Mouse (Mus musculus) layer of hippocampus, adult 2 months (tissue): ENCODE data around the gene Tex46. TPM values are rescaled to one million over a fixed set of nuclear protein-coding genes. Genes with fewer than 3 reads are reported as not detected.

ENCODE experiments used
- DNase-seq, 2 experiments: peaks; one replicate each; pipeline ENCODE4 v3.0.0; 2022; ENCODE audit warnings: low spot score in 2 of 2
- H3K27ac ChIP-seq: fragments of 200-600 bp; 2 replicates; pipeline ENCODE4 v1.8.1; 2022
- H3K4me3 ChIP-seq: fragments of 200-600 bp; 2 replicates; pipeline ENCODE4 v1.8.1; 2022; ENCODE audit warnings: mild to moderate bottlenecking
- CTCF ChIP-seq: fragments of 200-600 bp; conservative IDR thresholded peaks from 2 replicates; pipeline ENCODE4 v1.8.1; 2022; ENCODE audit warnings: antibody characterized with exemption, mild to moderate bottlenecking, moderate library complexity
- microRNA-seq, 2 experiments: library from miRNA; unstranded; fragments of <30 nt; microRNA quantifications; one replicate each; pipeline ENCODE4 v1.2.0; 2021
- total RNA-seq, 2 experiments: library from RNA; stranded (reverse); gene quantifications; 2 replicates each; pipeline ENCODE4 v1.2.3; 2021

The Tex46 gene
- total RNA-seq, 2 experiments from 2014 or later, result not detected

DNA sequence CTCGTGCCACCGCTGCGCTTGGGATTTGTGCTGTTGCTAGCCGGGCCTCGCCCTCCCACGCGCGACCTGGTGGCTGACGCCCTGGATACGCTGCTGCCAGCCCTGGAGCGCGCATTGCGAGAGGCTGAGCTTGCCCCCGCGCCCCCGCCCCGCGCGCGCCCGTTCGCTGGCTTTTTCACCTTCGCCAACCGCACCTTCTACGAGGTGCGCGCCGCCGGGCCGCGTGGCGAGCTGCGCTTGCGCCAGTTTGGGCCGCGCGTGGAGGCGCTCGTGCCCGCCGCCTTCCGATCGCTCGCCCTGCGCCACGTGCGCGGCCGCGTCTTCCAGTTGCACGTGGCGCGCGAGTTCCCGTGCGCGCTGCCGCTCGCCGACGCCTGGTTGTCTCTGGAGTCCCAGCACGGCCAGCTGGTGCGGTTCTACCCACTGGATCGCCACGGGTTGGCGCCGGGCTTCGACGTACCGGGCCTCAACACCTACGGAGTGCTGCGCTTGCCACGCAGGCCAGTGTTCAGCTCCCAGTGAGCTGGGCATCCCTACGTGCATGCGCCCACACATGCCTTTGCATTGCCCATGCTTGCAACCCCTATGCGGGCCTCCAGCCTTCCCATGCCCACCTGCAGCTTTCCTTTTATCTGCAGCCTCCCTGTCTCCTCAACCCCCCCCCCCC lies 27.5 kb downstream of the Tex46 start:
- peak; percentile 67 to 73 for DNase-seq
- H3K27ac ChIP-seq, result peak overlapping the region; percentile 85
- peak overlapping the region; percentile 60 for H3K4me3 ChIP-seq
- TF ChIP-seq CTCF, result no peak

DNA sequence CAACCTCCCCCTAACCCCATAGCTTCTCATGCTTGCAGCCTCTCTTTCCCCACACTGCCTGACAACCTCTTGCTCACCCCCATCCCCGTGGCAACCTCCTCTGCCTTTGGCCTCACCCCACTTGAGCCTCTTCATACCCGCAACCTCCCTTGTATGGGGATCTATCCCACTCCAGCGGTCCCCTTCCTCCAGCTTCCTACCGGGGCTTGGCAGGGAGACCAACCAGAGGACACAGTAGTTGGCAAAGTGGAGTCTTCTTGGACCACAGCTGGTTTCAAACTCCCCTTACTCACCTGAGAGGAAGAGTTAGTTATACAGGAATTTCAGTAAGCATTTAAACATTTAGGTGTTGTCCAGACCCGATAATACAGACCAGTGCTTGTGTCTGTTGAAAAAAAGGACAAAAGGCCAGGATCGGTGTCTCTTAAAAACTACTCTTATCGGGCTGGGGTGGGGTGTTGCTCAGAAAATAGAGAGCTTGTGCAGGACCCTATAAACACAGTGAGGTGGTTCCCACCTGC lies 28.1 kb downstream of the Tex46 start:
- Histone ChIP-seq H3K27ac (peak overlapping the region; percentile 85; the same call in 1 of the 2 replicates), H3K4me3 (no peak overlapping the region)
- DNase-seq, result no peak
- no peak for TF ChIP-seq CTCF

DNA sequence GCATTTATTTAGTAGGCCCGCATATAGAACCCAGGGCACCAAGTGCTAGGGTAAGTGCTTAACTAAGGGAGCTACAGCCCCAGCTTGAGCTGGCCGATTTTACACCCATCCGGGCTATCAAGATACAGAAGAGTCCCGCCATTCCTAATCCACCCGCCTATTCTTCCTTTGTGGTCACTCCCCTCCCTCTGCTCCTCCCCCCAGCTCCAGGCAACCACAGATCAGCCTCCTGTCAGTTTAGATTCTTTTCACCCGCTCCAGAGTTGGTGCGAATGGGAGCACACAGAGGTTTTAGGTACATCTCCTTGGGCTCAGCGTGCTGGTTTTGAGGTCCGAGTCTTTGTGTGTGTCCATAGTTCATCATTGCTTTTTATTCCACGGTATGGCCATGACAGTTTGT lies 28.7 kb downstream of the Tex46 start:
- H3K27ac ChIP-seq, result no peak overlapping the region
- no peak for TF ChIP-seq CTCF
- no peak for DNase-seq
- H3K4me3 ChIP-seq, result no peak overlapping the region

DNA sequence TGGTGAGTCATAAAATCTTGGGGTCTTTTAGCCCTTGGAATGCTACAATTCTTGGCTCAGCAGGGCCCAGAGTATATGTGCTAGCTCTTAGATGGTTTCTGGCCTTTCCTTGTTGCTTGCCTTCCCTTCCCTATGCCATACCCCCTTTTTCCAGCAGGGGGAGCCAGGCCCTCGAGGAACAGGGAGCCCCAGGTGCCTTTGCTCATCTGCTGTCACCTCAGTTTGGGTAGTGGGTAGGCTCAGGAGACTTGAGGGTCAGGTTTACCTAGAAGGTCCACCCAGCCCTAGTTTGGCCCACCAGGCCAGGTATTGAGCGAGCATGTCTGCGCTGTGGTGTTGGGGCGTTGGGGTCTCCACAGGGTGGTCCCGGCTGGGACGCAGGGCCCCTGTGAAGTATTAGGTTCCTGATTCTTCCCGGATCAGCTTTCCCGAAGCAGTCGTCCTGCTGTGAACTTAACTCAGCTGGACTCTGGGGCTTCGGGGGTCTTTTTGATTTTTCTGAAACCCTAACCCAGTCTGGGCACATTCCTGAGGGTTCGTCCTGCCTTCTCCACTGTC lies 38.8 kb downstream of the Tex46 start:
- TF ChIP-seq CTCF, result peak; percentile 98
- peak overlapping the region; percentile 85 for H3K27ac ChIP-seq
- DNase-seq, result peak; percentile 79 to 96
- 0 out of 2 replicates have a peak overlapping the region, but pooled peaks have one; percentile 22 for H3K4me3 ChIP-seq

DNA sequence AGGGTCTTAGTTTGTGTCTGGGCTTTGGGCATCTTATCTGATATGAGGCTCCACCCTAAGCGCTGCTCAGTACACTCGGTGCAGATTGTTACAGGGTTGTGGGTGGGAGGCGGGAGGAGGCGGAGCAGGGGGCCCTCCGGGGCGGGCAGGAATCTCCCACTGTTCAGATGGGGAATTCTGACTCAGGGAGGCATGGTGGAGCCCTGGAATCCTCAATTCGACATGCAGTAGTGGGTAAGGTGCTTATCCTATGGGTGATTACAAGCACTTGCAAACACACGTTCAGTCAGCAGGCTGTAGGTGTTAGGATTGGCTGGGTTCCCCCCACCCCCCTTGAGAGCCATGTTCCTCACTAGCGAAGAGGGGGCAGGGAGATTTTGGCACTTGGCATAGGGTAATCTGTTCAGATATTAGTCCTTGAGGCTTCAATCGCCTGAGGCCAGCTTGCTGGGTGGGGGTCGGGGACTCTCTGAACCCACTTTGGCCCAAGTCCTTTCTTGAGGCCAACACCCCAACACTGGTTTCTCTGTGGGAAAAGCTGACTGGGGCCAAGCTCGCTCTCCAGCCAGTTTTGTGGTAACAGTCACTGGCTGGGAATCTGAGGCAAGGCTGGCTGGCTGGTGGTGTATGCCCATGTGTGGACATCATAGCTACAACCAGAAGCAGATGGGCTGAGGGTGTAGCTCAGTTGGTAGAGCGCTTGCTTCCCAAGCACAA lies 39.4 kb downstream of the Tex46 start:
- TF ChIP-seq CTCF, result no peak
- Histone ChIP-seq H3K27ac (peak overlapping the region; percentile 85), H3K4me3 (peak overlapping the region; percentile 22; the same call in 1 of the 2 replicates)
- DNase-seq, result peak; percentile 56 to 67

DNA sequence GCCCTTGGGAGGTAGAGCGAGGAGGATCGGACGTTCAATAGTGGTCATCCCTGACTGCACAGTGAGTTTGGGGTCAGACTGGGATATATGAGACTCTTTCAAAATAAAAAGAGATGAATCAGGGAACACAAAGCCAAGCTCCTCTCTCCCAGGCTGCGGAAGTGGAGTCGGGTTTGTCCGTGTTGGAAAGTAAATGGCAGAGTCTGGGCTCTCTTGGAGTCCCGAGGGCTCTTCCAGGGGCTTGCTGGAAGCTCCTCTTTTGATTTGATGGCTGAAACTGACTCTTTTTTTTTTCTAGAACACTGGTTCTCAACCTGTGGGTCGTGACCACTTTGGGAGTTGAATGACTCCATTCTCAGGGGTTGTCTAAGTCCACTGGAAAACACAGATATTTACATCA lies 40.0 kb downstream of the Tex46 start:
- peak overlapping the region; percentile 85 for H3K27ac ChIP-seq

DNA sequence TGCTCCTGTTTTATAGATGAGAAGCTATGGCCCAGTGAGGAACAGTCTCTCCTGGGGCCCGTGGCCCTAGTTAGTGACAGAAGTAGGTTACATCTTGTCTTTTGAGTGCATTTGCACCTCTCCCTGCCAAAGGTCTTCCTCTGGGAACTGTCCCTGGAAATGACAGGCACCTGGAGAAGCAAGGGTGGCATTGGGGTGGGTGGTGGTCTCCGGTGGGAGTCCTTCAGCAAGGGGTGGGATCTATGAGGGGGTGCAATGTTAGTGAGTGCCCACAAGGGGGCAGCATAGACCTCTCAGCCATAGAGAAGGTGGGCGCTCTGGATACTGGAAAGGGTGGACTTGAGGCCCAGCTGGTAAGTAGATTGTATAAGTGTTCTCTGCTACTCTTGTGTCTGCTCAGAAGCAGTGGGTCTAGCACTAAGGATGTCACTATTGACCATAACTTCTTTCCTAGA lies 41.1 kb downstream of the Tex46 start:
- peak overlapping the region; percentile 65 for H3K27ac ChIP-seq
- peak in 1 of 2 experiments; percentile 53 for DNase-seq

More for the DNA sequence above, 40.0 kb downstream of the Tex46 start:
- H3K4me3 ChIP-seq, result no peak overlapping the region
- DNase-seq, result no peak
- TF ChIP-seq CTCF, result no peak

DNA sequence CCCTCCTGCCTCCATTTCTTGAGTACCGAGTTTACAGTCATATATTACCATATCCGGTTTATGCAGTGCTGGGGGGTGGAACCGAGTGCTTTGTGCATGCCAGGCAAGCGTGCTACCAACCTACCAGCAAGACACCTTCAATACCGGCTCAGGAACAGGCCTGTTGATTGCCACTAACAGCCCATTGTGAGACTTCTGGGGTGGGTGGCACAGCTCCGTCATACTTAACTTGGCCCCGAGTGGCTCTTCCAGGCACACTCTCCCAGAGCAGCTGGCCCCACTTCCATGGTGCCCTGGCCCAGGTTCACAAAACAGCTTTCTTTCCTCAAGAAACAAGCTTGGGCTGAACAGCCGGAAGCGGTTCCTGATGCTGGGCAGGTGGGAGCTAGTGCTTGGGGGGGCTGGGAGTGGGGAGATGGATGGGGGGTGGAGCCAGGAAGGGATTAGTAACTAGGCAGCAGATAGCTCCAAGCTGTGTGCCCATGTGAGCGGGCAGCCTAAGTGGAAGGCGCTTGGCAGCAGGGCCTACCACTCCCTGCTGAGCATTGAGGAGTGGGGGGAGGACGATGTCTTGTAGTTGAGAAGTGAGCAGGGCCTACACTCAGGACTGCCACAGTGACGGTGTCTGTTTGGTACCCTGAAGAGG lies 41.8 kb downstream of the Tex46 start:
- no peak for TF ChIP-seq CTCF
- Histone ChIP-seq H3K4me3 (no peak overlapping the region), H3K27ac (peak overlapping the region; percentile 65)
- peak in 1 of 2 experiments; percentile 20 for DNase-seq

More for the DNA sequence above, 41.1 kb downstream of the Tex46 start:
- peak; percentile 97 for TF ChIP-seq CTCF
- H3K4me3 ChIP-seq, result no peak overlapping the region

DNA sequence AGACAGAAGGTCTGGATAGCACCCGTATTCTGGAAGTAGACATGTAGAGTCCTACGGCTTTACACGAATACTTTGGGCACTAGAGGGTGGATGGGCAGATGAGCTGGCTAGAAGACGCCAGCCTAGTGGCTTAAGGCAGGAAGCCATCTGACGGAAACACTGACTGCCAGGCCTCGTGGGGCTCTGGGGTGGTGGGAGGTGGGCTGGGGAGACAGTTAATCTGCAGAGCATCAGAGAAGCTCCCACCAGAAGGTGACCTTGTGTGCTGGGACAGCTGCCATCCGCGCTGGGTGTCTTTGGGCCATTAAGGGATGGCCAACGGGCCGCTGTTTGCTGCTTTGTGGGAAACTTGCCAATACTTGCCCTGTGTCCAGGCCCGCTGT lies 42.3 kb downstream of the Tex46 start:
- Histone ChIP-seq H3K4me3 (no peak overlapping the region), H3K27ac (peak overlapping the region; percentile 65)
- TF ChIP-seq CTCF, result no peak
- DNase-seq, result no peak

DNA sequence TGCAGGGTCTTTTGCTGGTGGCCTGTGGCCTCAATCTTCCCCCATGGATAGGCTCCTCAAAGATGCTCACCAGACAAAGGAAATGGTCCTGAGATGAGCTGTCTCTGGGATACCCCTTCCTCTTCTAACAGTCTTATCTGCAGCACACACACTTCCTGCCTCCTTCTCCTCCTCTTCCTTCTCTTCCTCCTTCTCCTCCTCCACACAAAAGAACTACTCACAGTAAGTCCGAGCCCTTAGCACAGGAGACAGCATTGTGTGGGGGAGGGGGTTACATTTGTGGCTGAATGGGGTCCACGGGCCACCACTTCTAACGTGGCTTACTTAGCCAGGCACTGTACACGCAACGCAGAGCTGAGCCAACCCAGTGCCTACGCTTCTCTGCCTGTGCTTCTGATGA lies 42.8 kb downstream of the Tex46 start:
- DNase-seq, result no peak
- no peak overlapping the region for H3K4me3 ChIP-seq
- peak overlapping the region; percentile 65; the same call in 1 of the 2 replicates for H3K27ac ChIP-seq
- TF ChIP-seq CTCF, result no peak

DNA sequence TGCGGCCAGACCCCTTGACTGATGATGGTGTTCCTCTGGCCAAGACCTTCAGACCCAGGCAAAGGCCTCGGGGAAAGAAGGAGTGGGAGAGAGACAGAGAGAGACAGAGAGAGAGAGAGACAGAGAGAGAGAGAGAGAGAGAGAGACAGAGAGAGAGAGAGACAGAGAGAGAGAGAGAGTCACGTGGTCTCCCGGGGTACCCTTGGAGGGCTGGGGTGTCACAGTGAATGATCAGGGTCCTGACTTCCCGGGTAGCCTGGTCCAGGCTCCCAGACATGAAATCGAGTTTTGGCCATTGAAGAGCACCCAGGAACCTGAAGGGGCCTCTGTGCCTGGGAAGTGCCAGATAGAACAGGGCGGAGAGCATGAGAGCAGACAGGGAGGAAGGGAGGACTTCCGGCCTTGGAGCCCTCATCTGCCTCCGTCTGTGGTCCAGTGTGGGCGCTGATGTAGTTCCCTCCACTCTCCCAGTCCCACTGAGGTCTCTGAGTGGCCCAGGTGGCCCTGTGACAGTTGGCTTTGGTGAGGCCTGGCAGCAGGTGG lies 43.5 kb downstream of the Tex46 start:
- DNase-seq, result no peak
- no peak overlapping the region for H3K27ac ChIP-seq
- H3K4me3 ChIP-seq, result no peak overlapping the region
- no peak for TF ChIP-seq CTCF

DNA sequence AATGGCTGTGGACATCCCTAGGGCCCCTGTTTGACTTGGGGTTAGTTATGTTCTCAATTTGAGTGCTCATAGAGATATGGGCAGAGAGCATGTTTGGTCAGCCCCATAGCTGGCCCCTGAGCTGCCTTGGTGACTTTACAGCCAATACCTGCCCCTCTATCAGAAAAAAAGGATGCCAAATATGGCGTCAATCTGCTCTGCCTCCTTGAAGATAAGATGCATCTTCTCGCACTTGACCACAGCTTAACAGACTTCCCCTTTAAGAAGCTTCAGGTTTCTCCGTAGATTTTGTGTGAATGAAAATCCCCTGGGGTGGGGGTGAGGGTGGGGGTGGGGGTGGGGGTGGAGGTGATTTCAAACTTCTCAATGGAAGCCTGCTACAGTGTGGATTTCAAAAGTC lies 47.7 kb downstream of the Tex46 start:
- DNase-seq, result no peak
- no peak overlapping the region for H3K4me3 ChIP-seq
- TF ChIP-seq CTCF, result no peak
- no peak overlapping the region for H3K27ac ChIP-seq

Small RNAs within 50 kb of the gene (microRNA-seq; reads per million reads assigned to microRNA genes)
- 0 reads per million in 2 experiments for gene Gm22180

Other genes starting within 250 kb of the Tex46 start
- gene Htr1d, start 186.9 kb upstream of the Tex46 start, total RNA-seq, result under 1 TPM; 0.39 to 0.41 TPM
- 1 to 10 TPM in 1 of 2 experiments, under 1 TPM in 1; 0.66 to 1.1 TPM for gene 6030445D17Rik, start 148.2 kb upstream of the Tex46 start, total RNA-seq
- 10 to 100 TPM; 80.6 to 95.8 TPM for gene Luzp1, start 140.7 kb upstream of the Tex46 start, total RNA-seq
- 10 to 100 TPM; 89.0 to 91.6 TPM for gene Kdm1a, start 7.7 kb upstream of the Tex46 start, total RNA-seq
- gene Lactbl1, start 12.2 kb downstream of the Tex46 start, total RNA-seq, result under 1 TPM; 0.15 to 0.20 TPM
- 10 to 100 TPM; 21.8 to 22.1 TPM for gene Ephb2, start 225.6 kb downstream of the Tex46 start, total RNA-seq